Mouse (Mus musculus) heart, embryonic 15.5 days (tissue): ENCODE results near the gene Nmt2. TPM values are rescaled to one million over a fixed set of nuclear protein-coding genes. Genes with fewer than 3 reads are reported as not detected.

Source experiments
- ATAC-seq: fragments of 200-750 bp; cut with Nextera tagmentation; replicated peaks from 2 replicates; pipeline ENCODE4 v1.8.0; 2017; ENCODE audit warnings: low read depth, moderate TSS enrichment; ENCODE audit not compliant: insufficient number of reproducible peaks, insufficient read depth, low FRiP score
- H3K27ac ChIP-seq: fragments of 300-500 bp; sonication (generic); 2 replicates; pipeline ENCODE4 v1.5.1; 2015; ENCODE audit warnings: mild to moderate bottlenecking, inconsistent platforms
- H3K27me3 ChIP-seq: fragments of 300-500 bp; sonication (generic); 2 replicates; pipeline ENCODE4 v1.6.1; 2015; ENCODE audit warnings: inconsistent platforms
- H3K36me3 ChIP-seq: fragments of 300-500 bp; sonication (generic); 2 replicates; pipeline ENCODE4 v1.6.1; 2015; ENCODE audit warnings: mild to moderate bottlenecking, inconsistent platforms
- H3K4me1 ChIP-seq: fragments of 300-500 bp; sonication (generic); replicated peaks from 2 replicates; pipeline ENCODE4 v1.6.1; 2015; ENCODE audit warnings: inconsistent platforms
- H3K4me2 ChIP-seq: fragments of 300-500 bp; sonication (generic); 2 replicates; pipeline ENCODE4 v1.6.1; 2015; ENCODE audit warnings: inconsistent platforms, mild to moderate bottlenecking, moderate library complexity
- H3K4me3 ChIP-seq: fragments of 300-500 bp; sonication (generic); 2 replicates; pipeline ENCODE4 v1.5.1; 2015; ENCODE audit warnings: mild to moderate bottlenecking, inconsistent platforms
- H3K9ac ChIP-seq: fragments of 300-500 bp; sonication (generic); 2 replicates; pipeline ENCODE4 v1.6.1; 2015; ENCODE audit warnings: mild to moderate bottlenecking, inconsistent platforms
- H3K9me3 ChIP-seq: fragments of 300-500 bp; sonication (generic); replicated peaks from 2 replicates; pipeline ENCODE4 v1.6.1; 2016; ENCODE audit warnings: inconsistent platforms
- WGBS: fragments of 180-500 bp; shearing (Covaris S2); methylation state at CpG from one replicate; pipeline ENCODE4 v1.1.7; 2015; ENCODE audit warnings: mixed read lengths; 5-methylcytosine and 5-hydroxymethylcytosine counted together
- polyA plus RNA-seq: library from polyadenylated mRNA; unstranded; fragments of >200 nt; fragmentation: Nextera tagmentation; extraction: Ambion mirVana; gene quantifications from 2 replicates; pipeline ENCODE4 v1.2.1, GENCODE M21; 2015

The Nmt2 gene
- polyA plus RNA-seq, 1 experiment from 2014 or later, result 26.4 TPM

- Histone ChIP-seq H3K36me3 (no peaks in the 10 kb centered on the region), H3K27ac (peak overlapping the region; percentile 89), H3K4me1 (peaks cover 18% of the 10 kb centered on the region), H3K9ac (peak overlapping the region; percentile 84), H3K4me3 (peak overlapping the region; percentile 73), H3K9me3 (no peaks in the 10 kb centered on the region), H3K27me3 (no peaks in the 10 kb centered on the region), H3K4me2 (peak overlapping the region; percentile 83)
- peak; percentile 20 for ATAC-seq
- WGBS, result under 1% methylated on average over 54 of the region's 60 CpGs
Measured at GRCm38 (mm10) chr2:3284473-3285180, 615 bp downstream of the Nmt2 start.

- Histone ChIP-seq H3K27ac (peak overlapping the region; percentile 89), H3K4me1 (peaks cover 18% of the 10 kb centered on the region)
- ATAC-seq, result no peak
Measured at GRCm38 (mm10) chr2:3285181-3285530, 1.1 kb downstream of the Nmt2 start.

GRCm38 (mm10) chr2:3285709-3286108, 1.7 kb downstream of the Nmt2 start:
- no peaks in the 10 kb centered on the region for H3K36me3 ChIP-seq
- H3K4me1 ChIP-seq, result peaks cover 18% of the 10 kb centered on the region
- H3K27ac ChIP-seq, result 0 out of 2 replicates have a peak overlapping the region, but pooled peaks have one; percentile 34
- peak overlapping the region; percentile 73 for H3K4me3 ChIP-seq
- ATAC-seq, result no peak
- H3K9ac ChIP-seq, result peak overlapping the region; percentile 3; the same call in 1 of the 2 replicates
- H3K4me2 ChIP-seq, result peak overlapping the region; percentile 83
- no peaks in the 10 kb centered on the region for H3K9me3 ChIP-seq
- whole genome bisulfite sequencing, result 31% methylated on average over 3 of the region's 3 CpGs
- no peaks in the 10 kb centered on the region for H3K27me3 ChIP-seq

More at GRCm38 (mm10) chr2:3285181-3285530, 1.1 kb downstream of the Nmt2 start:
- Histone ChIP-seq H3K4me3 (peak overlapping the region; percentile 73), H3K9ac (peak overlapping the region; percentile 84), H3K36me3 (no peaks in the 10 kb centered on the region), H3K9me3 (no peaks in the 10 kb centered on the region), H3K27me3 (no peaks in the 10 kb centered on the region), H3K4me2 (peak overlapping the region; percentile 83)
- under 1% methylated on average over 6 of the region's 6 CpGs for WGBS

- peaks cover 18% of the 10 kb centered on the region for H3K4me1 ChIP-seq
- H3K4me3 ChIP-seq, result no peak overlapping the region
- no peak for ATAC-seq
- H3K27me3 ChIP-seq, result no peaks in the 10 kb centered on the region
- H3K4me2 ChIP-seq, result peak overlapping the region; percentile 83
- no peaks in the 10 kb centered on the region for H3K36me3 ChIP-seq
- H3K27ac ChIP-seq, result no peak overlapping the region
- no peak overlapping the region for H3K9ac ChIP-seq
- H3K9me3 ChIP-seq, result no peaks in the 10 kb centered on the region
- WGBS, result 56% methylated on average over 2 of the region's 2 CpGs
Measured at GRCm38 (mm10) chr2:3286243-3286642, 2.2 kb downstream of the Nmt2 start.

GRCm38 (mm10) chr2:3289581-3289980, 5.6 kb downstream of the Nmt2 start:
- H3K27me3 ChIP-seq, result no peaks in the 10 kb centered on the region
- 76% methylated on average over 1 of the region's 1 CpGs for WGBS
- H3K27ac ChIP-seq, result no peak overlapping the region

GRCm38 (mm10) chr2:3292170-3292569, 8.2 kb downstream of the Nmt2 start:
- no peaks in the 10 kb centered on the region for H3K4me1 ChIP-seq
- no peak overlapping the region for H3K4me2 ChIP-seq
- no peaks in the 10 kb centered on the region for H3K27me3 ChIP-seq
- H3K36me3 ChIP-seq, result no peaks in the 10 kb centered on the region
- no peak overlapping the region for H3K27ac ChIP-seq
- no peak overlapping the region for H3K9ac ChIP-seq
- H3K9me3 ChIP-seq, result no peaks in the 10 kb centered on the region
- no peak for ATAC-seq
- 70% methylated on average over 1 of the region's 1 CpGs for WGBS
- H3K4me3 ChIP-seq, result no peak overlapping the region

More at GRCm38 (mm10) chr2:3289581-3289980, 5.6 kb downstream of the Nmt2 start:
- Histone ChIP-seq H3K9me3 (no peaks in the 10 kb centered on the region), H3K9ac (no peak overlapping the region), H3K4me3 (no peak overlapping the region), H3K36me3 (no peaks in the 10 kb centered on the region), H3K4me1 (peaks cover 9% of the 10 kb centered on the region), H3K4me2 (no peak overlapping the region)
- ATAC-seq, result no peak

GRCm38 (mm10) chr2:3295826-3296225, 11.8 kb downstream of the Nmt2 start:
- H3K27ac ChIP-seq, result no peak overlapping the region
- no peak for ATAC-seq

GRCm38 (mm10) chr2:3305426-3306025, 21.5 kb downstream of the Nmt2 start:
- Histone ChIP-seq H3K4me2 (no peak overlapping the region), H3K9ac (no peak overlapping the region), H3K9me3 (no peaks in the 10 kb centered on the region), H3K4me3 (no peak overlapping the region), H3K36me3 (peaks cover 13% of the 10 kb centered on the region), H3K4me1 (no peaks in the 10 kb centered on the region), H3K27ac (no peak overlapping the region), H3K27me3 (no peaks in the 10 kb centered on the region)
- 64% methylated on average over 3 of the region's 3 CpGs for WGBS
- ATAC-seq, result no peak

More at GRCm38 (mm10) chr2:3295826-3296225, 11.8 kb downstream of the Nmt2 start:
- no peak overlapping the region for H3K4me3 ChIP-seq
- no peak overlapping the region for H3K9ac ChIP-seq
- 86% methylated on average over 7 of the region's 7 CpGs for WGBS
- no peak overlapping the region for H3K4me2 ChIP-seq
- H3K36me3 ChIP-seq, result no peaks in the 10 kb centered on the region
- H3K4me1 ChIP-seq, result peaks cover 3% of the 10 kb centered on the region; the same call in 1 of the 2 replicates
- no peaks in the 10 kb centered on the region for H3K9me3 ChIP-seq
- no peaks in the 10 kb centered on the region for H3K27me3 ChIP-seq

- Histone ChIP-seq H3K36me3 (peaks cover 51% of the 10 kb centered on the region), H3K4me1 (no peaks in the 10 kb centered on the region), H3K27ac (no peak overlapping the region), H3K27me3 (no peaks in the 10 kb centered on the region), H3K4me2 (no peak overlapping the region), H3K9ac (no peak overlapping the region), H3K4me3 (no peak overlapping the region), H3K9me3 (no peaks in the 10 kb centered on the region)
- WGBS, result 78% methylated on average over 2 of the region's 2 CpGs
- ATAC-seq, result no peak
Measured at GRCm38 (mm10) chr2:3323132-3323531, 39.1 kb downstream of the Nmt2 start.

GRCm38 (mm10) chr2:3324381-3325130, 40.5 kb downstream of the Nmt2 start:
- H3K27me3 ChIP-seq, result no peaks in the 10 kb centered on the region
- no peaks in the 10 kb centered on the region for H3K9me3 ChIP-seq
- no peak overlapping the region for H3K4me2 ChIP-seq
- H3K36me3 ChIP-seq, result peaks cover 63% of the 10 kb centered on the region
- H3K9ac ChIP-seq, result no peak overlapping the region
- H3K4me3 ChIP-seq, result no peak overlapping the region
- H3K4me1 ChIP-seq, result no peaks in the 10 kb centered on the region
- ATAC-seq, result no peak
- H3K27ac ChIP-seq, result no peak overlapping the region
- WGBS, result 91% methylated on average over 7 of the region's 7 CpGs

GRCm38 (mm10) chr2:3326547-3326946, 42.5 kb downstream of the Nmt2 start:
- 48% methylated on average over 1 of the region's 1 CpGs for WGBS
- H3K27ac ChIP-seq, result no peak overlapping the region
- H3K27me3 ChIP-seq, result no peaks in the 10 kb centered on the region
- no peak for ATAC-seq
- H3K4me2 ChIP-seq, result no peak overlapping the region
- H3K4me1 ChIP-seq, result peaks cover 6% of the 10 kb centered on the region
- no peak overlapping the region for H3K9ac ChIP-seq
- H3K36me3 ChIP-seq, result peaks cover 62% of the 10 kb centered on the region
- H3K9me3 ChIP-seq, result no peaks in the 10 kb centered on the region
- H3K4me3 ChIP-seq, result no peak overlapping the region
